Mouse (Mus musculus) midbrain, embryonic 16.5 days (tissue): ENCODE data around the gene Gm45753. TPM values are rescaled to one million over a fixed set of nuclear protein-coding genes. Genes with fewer than 3 reads are reported as not detected.

Source experiments
- ATAC-seq: fragments of 200-750 bp; cut with Nextera tagmentation; 2 replicates; pipeline ENCODE4 v1.8.0; 2017; ENCODE audit warnings: moderate TSS enrichment
- H3K27ac ChIP-seq: fragments of 300-500 bp; sonication (generic); 2 replicates; pipeline ENCODE4 v1.5.1; 2014; ENCODE audit warnings: mild to moderate bottlenecking, low read length, mixed read lengths
- H3K27me3 ChIP-seq: fragments of 300-500 bp; sonication (generic); 2 replicates; pipeline ENCODE4 v1.6.1; 2014; ENCODE audit warnings: low read depth, low read length, mixed read lengths; ENCODE audit not compliant: control insufficient read depth, insufficient read depth
- H3K36me3 ChIP-seq: fragments of 300-500 bp; sonication (generic); 2 replicates; pipeline ENCODE4 v1.6.1; 2014; ENCODE audit warnings: mild to moderate bottlenecking, low read length, moderate library complexity, mixed read lengths; ENCODE audit not compliant: control insufficient read depth, insufficient read depth
- H3K4me1 ChIP-seq: fragments of 300-500 bp; sonication (generic); 2 replicates; pipeline ENCODE4 v1.6.1; 2014; ENCODE audit warnings: mild to moderate bottlenecking, low read length, mixed read lengths; ENCODE audit not compliant: control insufficient read depth, insufficient read depth
- H3K4me2 ChIP-seq: fragments of 300-500 bp; sonication (generic); 2 replicates; pipeline ENCODE4 v1.6.1; 2014; ENCODE audit warnings: mild to moderate bottlenecking, low read length, mixed read lengths
- H3K4me3 ChIP-seq: fragments of 300-500 bp; sonication (generic); 2 replicates; pipeline ENCODE4 v1.5.1; 2014; ENCODE audit warnings: low read depth, mild to moderate bottlenecking, low read length, moderate library complexity, mixed read lengths
- H3K9ac ChIP-seq: fragments of 300-500 bp; sonication (generic); 2 replicates; pipeline ENCODE4 v1.6.1; 2014; ENCODE audit warnings: low read depth, low read length, mixed read lengths
- H3K9me3 ChIP-seq: fragments of 300-500 bp; sonication (generic); replicated peaks from 2 replicates; pipeline ENCODE4 v1.6.1; 2014; ENCODE audit warnings: mild to moderate bottlenecking, low read length, mixed read lengths; ENCODE audit not compliant: control insufficient read depth, poor library complexity, severe bottlenecking
- WGBS: fragments of 180-500 bp; shearing (Covaris S2); extraction: QIAGEN DNeasy Blood & Tissue Kit; methylation state at CpG from one replicate; pipeline ENCODE4 v1.1.7; 2014; 5-methylcytosine and 5-hydroxymethylcytosine counted together
- polyA plus RNA-seq: library from polyadenylated mRNA; unstranded; fragments of >200 nt; fragmentation: Nextera tagmentation; extraction: Ambion mirVana; gene quantifications from 2 replicates; pipeline ENCODE4 v1.2.1, GENCODE M21; 2015

The Gm45753 gene
- polyA plus RNA-seq, 1 experiment from 2014 or later: not detected

- 30% methylated on average over 7 of the region's 7 CpGs for WGBS
- Histone ChIP-seq H3K4me1 (no peaks in the 10 kb centered on the region), H3K27me3 (no peaks in the 10 kb centered on the region), H3K9me3 (no peaks in the 10 kb centered on the region), H3K27ac (no peak overlapping the region), H3K36me3 (no peaks in the 10 kb centered on the region), H3K4me2 (no peak overlapping the region), H3K4me3 (no peak overlapping the region), H3K9ac (no peak overlapping the region)
- no peak for ATAC-seq
Observed at GRCm38 (mm10) chr8:45246307-45246706, 62.0 kb downstream of the Gm45753 start.

DNA sequence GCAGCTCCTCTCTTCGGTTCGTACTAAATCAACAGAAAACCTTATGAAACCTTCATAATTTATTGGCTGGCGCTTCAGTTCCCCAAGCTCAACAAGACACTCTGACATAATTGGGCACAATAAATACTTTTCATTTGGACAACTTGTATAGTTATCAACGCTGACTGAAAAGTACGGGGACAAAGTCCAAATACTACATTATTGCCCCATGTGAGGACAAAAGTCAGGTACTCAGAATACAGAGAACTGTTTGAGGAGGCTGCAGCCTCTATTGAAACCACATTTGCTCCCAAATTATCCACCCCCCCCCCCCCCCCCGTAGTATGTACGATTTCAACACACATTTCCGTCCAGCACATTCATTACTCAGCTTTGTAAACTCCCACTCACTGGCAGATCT, 68.9 kb downstream of the Gm45753 start:
- no peak overlapping the region for H3K4me2 ChIP-seq
- no peak overlapping the region for H3K4me3 ChIP-seq
- peaks cover 4% of the 10 kb centered on the region; the same call in 1 of the 2 replicates for H3K4me1 ChIP-seq
- H3K36me3 ChIP-seq: no peaks in the 10 kb centered on the region
- WGBS: 89% methylated on average over 8 of the region's 8 CpGs
- no peak overlapping the region for H3K9ac ChIP-seq
- H3K9me3 ChIP-seq: no peaks in the 10 kb centered on the region
- no peaks in the 10 kb centered on the region for H3K27me3 ChIP-seq
- H3K27ac ChIP-seq: no peak overlapping the region
- no peak for ATAC-seq

GRCm38 (mm10) chr8:45238282-45238681, 70.0 kb downstream of the Gm45753 start:
- no peaks in the 10 kb centered on the region for H3K9me3 ChIP-seq
- no peak for ATAC-seq
- H3K4me3 ChIP-seq: no peak overlapping the region
- 34% methylated on average over 3 of the region's 3 CpGs for WGBS
- H3K4me1 ChIP-seq: peaks cover 4% of the 10 kb centered on the region; the same call in 1 of the 2 replicates
- no peak overlapping the region for H3K4me2 ChIP-seq
- H3K27me3 ChIP-seq: no peaks in the 10 kb centered on the region
- H3K27ac ChIP-seq: no peak overlapping the region
- no peak overlapping the region for H3K9ac ChIP-seq
- H3K36me3 ChIP-seq: no peaks in the 10 kb centered on the region

GRCm38 (mm10) chr8:45236164-45236912, 71.9 kb downstream of the Gm45753 start:
- Histone ChIP-seq H3K27ac (no peak overlapping the region), H3K4me3 (peak overlapping the region; percentile 24)

GRCm38 (mm10) chr8:45235228-45235627, 73.0 kb downstream of the Gm45753 start:
- Histone ChIP-seq H3K4me1 (peaks cover 4% of the 10 kb centered on the region; the same call in 1 of the 2 replicates), H3K4me2 (no peak overlapping the region), H3K36me3 (no peaks in the 10 kb centered on the region), H3K27ac (no peak overlapping the region), H3K27me3 (no peaks in the 10 kb centered on the region), H3K9ac (no peak overlapping the region), H3K4me3 (no peak overlapping the region), H3K9me3 (no peaks in the 10 kb centered on the region)
- no peak for ATAC-seq
- 87% methylated on average over 6 of the region's 6 CpGs for WGBS

More at GRCm38 (mm10) chr8:45236164-45236912, 71.9 kb downstream of the Gm45753 start:
- Histone ChIP-seq H3K4me1 (peaks cover 4% of the 10 kb centered on the region; the same call in 1 of the 2 replicates), H3K36me3 (no peaks in the 10 kb centered on the region), H3K9ac (peak overlapping the region; percentile 55), H3K9me3 (no peaks in the 10 kb centered on the region), H3K4me2 (peak overlapping the region; percentile 57), H3K27me3 (no peaks in the 10 kb centered on the region)
- 18% methylated on average over 14 of the region's 14 CpGs for WGBS
- peak; percentile 90 for ATAC-seq

DNA sequence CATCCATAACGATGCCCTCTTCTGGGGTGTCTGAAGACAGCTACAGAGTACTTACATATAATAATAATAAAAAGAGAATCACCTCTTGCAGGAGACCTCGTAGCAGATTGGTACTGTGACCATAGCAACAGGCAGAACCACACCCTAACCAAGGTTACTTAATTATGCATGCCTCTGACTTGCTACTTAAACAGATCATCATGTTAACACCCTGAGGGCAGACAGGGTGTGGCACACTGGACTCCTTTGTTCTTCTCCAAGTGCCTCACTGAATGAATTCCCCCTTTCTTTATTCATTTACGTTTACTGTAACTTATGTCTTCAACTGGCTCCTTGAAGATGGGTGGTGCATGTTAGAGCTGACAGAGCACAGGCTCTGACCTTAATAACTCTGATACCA, 75.0 kb downstream of the Gm45753 start:
- Histone ChIP-seq H3K27ac (no peak overlapping the region), H3K36me3 (no peaks in the 10 kb centered on the region), H3K9ac (no peak overlapping the region), H3K4me2 (no peak overlapping the region), H3K27me3 (no peaks in the 10 kb centered on the region), H3K9me3 (no peaks in the 10 kb centered on the region), H3K4me3 (no peak overlapping the region), H3K4me1 (peaks cover 4% of the 10 kb centered on the region; the same call in 1 of the 2 replicates)
- no peak for ATAC-seq
- WGBS: 63% methylated on average over 3 of the region's 3 CpGs

Other genes with a start within 250 kb of the Gm45753 start
- 0.23 and 0.57 TPM in 2 replicates for gene Mtnr1a, start 239.3 kb downstream of the Gm45753 start, polyA plus RNA-seq
- not detected in 2 replicates for gene F11, start 46.4 kb downstream of the Gm45753 start, polyA plus RNA-seq
- gene Klkb1, start 13.6 kb downstream of the Gm45753 start, polyA plus RNA-seq: not detected in 2 replicates
- 1.3 and 1.4 TPM in 2 replicates for gene Cyp4v3, start 24.8 kb upstream of the Gm45753 start, polyA plus RNA-seq
- 11.5 and 12.9 TPM in 2 replicates for gene Fam149a, start 73.8 kb upstream of the Gm45753 start, polyA plus RNA-seq
- 1.0 and 1.4 TPM in 2 replicates for gene Tlr3, start 102.6 kb upstream of the Gm45753 start, polyA plus RNA-seq
- gene Sorbs2, start 199.3 kb upstream of the Gm45753 start, polyA plus RNA-seq: 60.9 and 67.7 TPM in 2 replicates